Mouse (Mus musculus) erythroblast, embryonic 14.5 days (primary cell): ENCODE measurements around the gene Pde10a. TPM values are rescaled to one million over a fixed set of nuclear protein-coding genes. Genes with fewer than 3 reads are reported as not detected.

Source experiments
- H3K27me3 ChIP-seq: 2 replicates; pipeline ENCODE4 v1.6.1; 2012; ENCODE audit warnings: inconsistent platforms; ENCODE audit not compliant: control insufficient read depth
- H3K36me3 ChIP-seq: 2 replicates; pipeline ENCODE4 v1.6.1; 2012; ENCODE audit warnings: mild to moderate bottlenecking, inconsistent platforms; ENCODE audit not compliant: control insufficient read depth
- H3K4me1 ChIP-seq: 2 replicates; pipeline ENCODE4 v1.6.1; 2012; ENCODE audit warnings: inconsistent platforms; ENCODE audit not compliant: control insufficient read depth
- H3K4me3 ChIP-seq: replicated peaks from 2 replicates; pipeline ENCODE3; 2012; ENCODE audit warnings: moderate library complexity, mild to moderate bottlenecking, inconsistent platforms
- H3K9me3 ChIP-seq: 2 replicates; pipeline ENCODE4 v1.6.1; 2012; ENCODE audit warnings: low read length, inconsistent platforms, mixed read lengths; ENCODE audit not compliant: control insufficient read depth
- GATA1 ChIP-seq: IDR thresholded peaks from 2 replicates; pipeline ENCODE4 v1.6.1; 2012; ENCODE audit warnings: low read length, inconsistent platforms, mixed read lengths
- TAL1 ChIP-seq: IDR thresholded peaks from 3 replicates; pipeline ENCODE4 v1.6.1; 2012; ENCODE audit warnings: low read length, inconsistent platforms, mixed read lengths
- polyA plus RNA-seq: library from polyadenylated mRNA; stranded (reverse); fragments of >175 nt; gene quantifications from 2 replicates; pipeline ENCODE4 v1.2.3, GENCODE M21; 2012

Gene Pde10a
- polyA plus RNA-seq, 1 experiment, result not detected

- no peaks in the 10 kb centered on the region for H3K9me3 ChIP-seq
- no peaks in the 10 kb centered on the region for H3K4me1 ChIP-seq
- no peak overlapping the region for H3K4me3 ChIP-seq
- TF ChIP-seq TAL1, result no peak
- TF ChIP-seq GATA1, result no peak
- H3K36me3 ChIP-seq, result no peaks in the 10 kb centered on the region
- H3K27me3 ChIP-seq, result no peaks in the 10 kb centered on the region
These were observed 378.5 kb downstream of the Pde10a start for GRCm38 (mm10) chr17:8903555-8904283.

- no peaks in the 10 kb centered on the region for H3K9me3 ChIP-seq
- TF ChIP-seq GATA1 (no peak), TAL1 (no peak)
These were observed 385.4 kb downstream of the Pde10a start for GRCm38 (mm10) chr17:8910571-8910970.

GRCm38 (mm10) chr17:8912933-8913332, 387.8 kb downstream of the Pde10a start:
- Histone ChIP-seq H3K9me3 (no peaks in the 10 kb centered on the region), H3K4me1 (no peaks in the 10 kb centered on the region), H3K27me3 (no peaks in the 10 kb centered on the region), H3K36me3 (no peaks in the 10 kb centered on the region), H3K4me3 (no peak overlapping the region)
- TF ChIP-seq GATA1 (no peak), TAL1 (no peak)

More at GRCm38 (mm10) chr17:8910571-8910970, 385.4 kb downstream of the Pde10a start:
- Histone ChIP-seq H3K27me3 (no peaks in the 10 kb centered on the region), H3K36me3 (no peaks in the 10 kb centered on the region), H3K4me1 (no peaks in the 10 kb centered on the region), H3K4me3 (no peak overlapping the region)

GRCm38 (mm10) chr17:8915693-8916092, 390.5 kb downstream of the Pde10a start:
- H3K4me1 ChIP-seq, result no peaks in the 10 kb centered on the region
- H3K36me3 ChIP-seq, result no peaks in the 10 kb centered on the region
- H3K27me3 ChIP-seq, result no peaks in the 10 kb centered on the region
- no peak overlapping the region for H3K4me3 ChIP-seq
- no peaks in the 10 kb centered on the region for H3K9me3 ChIP-seq
- TF ChIP-seq GATA1 (no peak), TAL1 (no peak)

GRCm38 (mm10) chr17:8923074-8923473, 397.9 kb downstream of the Pde10a start:
- no peak for TF ChIP-seq TAL1
- no peak for TF ChIP-seq GATA1
- Histone ChIP-seq H3K9me3 (no peaks in the 10 kb centered on the region), H3K4me3 (no peak overlapping the region)

GRCm38 (mm10) chr17:8923727-8924126, 398.6 kb downstream of the Pde10a start:
- Histone ChIP-seq H3K9me3 (no peaks in the 10 kb centered on the region), H3K36me3 (no peaks in the 10 kb centered on the region), H3K27me3 (no peaks in the 10 kb centered on the region), H3K4me3 (no peak overlapping the region), H3K4me1 (no peaks in the 10 kb centered on the region)
- TF ChIP-seq GATA1, result no peak
- no peak for TF ChIP-seq TAL1

More at GRCm38 (mm10) chr17:8923074-8923473, 397.9 kb downstream of the Pde10a start:
- no peaks in the 10 kb centered on the region for H3K36me3 ChIP-seq
- no peaks in the 10 kb centered on the region for H3K27me3 ChIP-seq
- H3K4me1 ChIP-seq, result no peaks in the 10 kb centered on the region

GRCm38 (mm10) chr17:8925819-8926383, 400.7 kb downstream of the Pde10a start:
- Histone ChIP-seq H3K36me3 (no peaks in the 10 kb centered on the region), H3K9me3 (no peaks in the 10 kb centered on the region), H3K4me1 (no peaks in the 10 kb centered on the region), H3K4me3 (no peak overlapping the region), H3K27me3 (no peaks in the 10 kb centered on the region)
- TF ChIP-seq TAL1, result no peak
- no peak for TF ChIP-seq GATA1

GRCm38 (mm10) chr17:8928560-8928959, 403.4 kb downstream of the Pde10a start:
- no peaks in the 10 kb centered on the region for H3K4me1 ChIP-seq
- no peaks in the 10 kb centered on the region for H3K36me3 ChIP-seq
- H3K4me3 ChIP-seq, result no peak overlapping the region
- no peaks in the 10 kb centered on the region for H3K9me3 ChIP-seq
- no peaks in the 10 kb centered on the region for H3K27me3 ChIP-seq
- TF ChIP-seq TAL1, result no peak
- TF ChIP-seq GATA1, result no peak

GRCm38 (mm10) chr17:8929636-8930035, 404.5 kb downstream of the Pde10a start:
- Histone ChIP-seq H3K4me1 (no peaks in the 10 kb centered on the region), H3K9me3 (no peaks in the 10 kb centered on the region), H3K27me3 (no peaks in the 10 kb centered on the region), H3K4me3 (no peak overlapping the region), H3K36me3 (no peaks in the 10 kb centered on the region)
- TF ChIP-seq GATA1 (no peak), TAL1 (no peak)
